Mouse (Mus musculus) heart, adult 18-20 months (tissue): ENCODE data around the gene Car3. TPM values are rescaled to one million over a fixed set of nuclear protein-coding genes. Genes with fewer than 3 reads are reported as not detected.

Experiments used
- DNase-seq, 2 experiments: peaks; one replicate each; pipeline ENCODE4 v3.0.0; 2021 to 2022; ENCODE audit warnings: mixed read lengths in 1 of 2
- total RNA-seq, 2 experiments: library from RNA; stranded (reverse); gene quantifications; 2 replicates each; pipeline ENCODE4 v1.2.3; 2021

Car3 gene
- total RNA-seq, 2 experiments from 2014 or later = 55.7 to 255 TPM

DNA sequence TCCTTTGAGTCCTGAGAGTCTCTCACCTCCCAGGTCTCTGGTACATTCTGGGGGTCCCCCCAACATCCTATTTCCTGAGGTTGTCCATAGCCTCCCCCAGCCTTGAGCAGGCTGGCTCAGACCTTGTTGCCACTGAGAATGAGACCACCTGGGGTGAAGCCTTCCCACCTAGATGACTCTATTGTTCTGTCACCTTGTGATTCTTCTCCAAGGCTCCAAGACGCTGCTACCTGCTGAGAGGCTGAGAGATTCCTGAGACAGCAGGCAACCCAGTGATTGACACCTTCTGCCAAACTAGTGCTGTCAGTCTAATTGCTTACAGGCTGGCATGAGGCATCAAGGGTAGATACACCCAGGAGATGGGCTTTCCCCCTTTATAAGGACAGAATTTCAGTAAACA lies 44.0 kb downstream of the Car3 start:
- DNase-seq = no peak

- no peak for DNase-seq
These were observed 48.8 kb downstream of the Car3 start for GRCm38 (mm10) chr3:14911992-14912582.

DNA sequence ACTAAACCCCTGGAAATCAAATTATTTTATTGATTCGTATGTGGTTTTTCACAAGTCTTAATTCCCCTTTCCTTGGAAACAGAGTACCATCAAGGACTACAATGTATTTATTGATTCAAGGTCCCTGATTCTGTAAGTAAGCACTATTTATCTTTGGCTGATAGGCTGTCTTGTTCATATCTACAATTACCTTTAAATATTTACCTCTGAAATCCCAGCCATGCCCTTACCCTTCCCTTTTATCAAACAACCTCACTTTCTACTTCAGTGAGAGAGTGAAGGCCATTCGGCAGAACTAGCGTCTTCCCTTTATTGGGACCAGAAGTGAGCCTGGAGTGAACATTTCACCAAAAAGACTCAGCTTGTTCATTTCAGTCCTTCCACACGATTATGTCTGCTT lies 50.5 kb downstream of the Car3 start:
- DNase-seq = no peak

GRCm38 (mm10) chr3:14915355-14915754 lies 52.0 kb downstream of the Car3 start:
- no peak for DNase-seq

- no peak for DNase-seq
These were observed 53.9 kb downstream of the Car3 start for GRCm38 (mm10) chr3:14917261-14917660.

Other genes starting within 250 kb of the Car3 start
- 1 to 10 TPM in 1 of 2 experiments, under 1 TPM in 1; 0.67 to 2.3 TPM for gene Car13, start 221.8 kb upstream of the Car3 start, total RNA-seq
- gene Car1, start 55.1 kb upstream of the Car3 start, total RNA-seq = not detected
- gene Car2, start 22.8 kb downstream of the Car3 start, total RNA-seq = 1 to 10 TPM; 5.9 to 7.9 TPM